Mouse (Mus musculus) layer of hippocampus, adult 2 months (tissue): ENCODE measurements around the gene Pak6. TPM values are rescaled to one million over a fixed set of nuclear protein-coding genes. Genes with fewer than 3 reads are reported as not detected.
"Not testable (repeated sequence)": the region's sequence is repeated elsewhere in the genome, so short reads cannot be mapped to it uniquely, and the experiment has no call there.

Source experiments
- DNase-seq, 2 experiments: peaks; one replicate each; pipeline ENCODE4 v3.0.0; 2022; ENCODE audit warnings: low spot score in 2 of 2
- H3K27ac ChIP-seq: fragments of 200-600 bp; 2 replicates; pipeline ENCODE4 v1.8.1; 2022
- H3K4me3 ChIP-seq: fragments of 200-600 bp; 2 replicates; pipeline ENCODE4 v1.8.1; 2022; ENCODE audit warnings: mild to moderate bottlenecking
- CTCF ChIP-seq: fragments of 200-600 bp; conservative IDR thresholded peaks from 2 replicates; pipeline ENCODE4 v1.8.1; 2022; ENCODE audit warnings: antibody characterized with exemption, mild to moderate bottlenecking, moderate library complexity
- long read RNA-seq, 2 experiments: library from polyadenylated mRNA; stranded (forward); transcript quantifications; one replicate each; pipeline ENCODE4 v2.0.0; 2021; ENCODE audit warnings: borderline mapping rate in 2 of 2
- total RNA-seq, 2 experiments: library from RNA; stranded (reverse); gene quantifications; 2 replicates each; pipeline ENCODE4 v1.2.3; 2021

The Pak6 gene
- total RNA-seq = 10 to 100 TPM; 57.5 to 65.7 TPM
- long read RNA-seq, experiment 1, partial matches to known transcripts = 27 of 69 reads
- long read RNA-seq, experiment 1, other reads (novel, unspliced or antisense) = 42 of 69 reads
- long read RNA-seq, experiment 2, partial matches to known transcripts = 43 of 88 reads
- long read RNA-seq, experiment 2, other reads (novel, unspliced or antisense) = 44 of 88 reads

- DNase-seq = peak; percentile 78
- H3K27ac ChIP-seq = peak within 1 kb of the TSS; percentile 94
- peak within 1 kb of the TSS; percentile 65 for H3K4me3 ChIP-seq
- no peak for TF ChIP-seq CTCF
Observed at GRCm38 (mm10) chr2:118662902-118663803, at the start of gene Pak6. Gene Pak6 (plus strand): TSS chr2:118663303.

- Histone ChIP-seq H3K27ac (no peak overlapping the region), H3K4me3 (no peak overlapping the region)
- no peak for TF ChIP-seq CTCF
- no peak for DNase-seq
Observed at GRCm38 (mm10) chr2:118618013-118618412, 45.1 kb upstream of the Pak6 start.

- H3K27ac ChIP-seq = no peak overlapping the region
- TF ChIP-seq CTCF = no peak
- H3K4me3 ChIP-seq = no peak overlapping the region
- no peak for DNase-seq
Observed at GRCm38 (mm10) chr2:118620101-118620500, 43.0 kb upstream of the Pak6 start.

- TF ChIP-seq CTCF = no peak
- DNase-seq = no peak
- Histone ChIP-seq H3K4me3 (no peak overlapping the region), H3K27ac (no peak overlapping the region)
Observed at GRCm38 (mm10) chr2:118620608-118621007, 42.5 kb upstream of the Pak6 start.

GRCm38 (mm10) chr2:118629276-118629675 lies 33.8 kb upstream of the Pak6 start:
- Histone ChIP-seq H3K4me3 (no peak overlapping the region), H3K27ac (peak overlapping the region; percentile 75)
- no peak for TF ChIP-seq CTCF
- DNase-seq = peak; percentile 31 to 60

- no peak for TF ChIP-seq CTCF
Observed at GRCm38 (mm10) chr2:118633441-118633840, 29.7 kb upstream of the Pak6 start.

GRCm38 (mm10) chr2:118637258-118637657 lies 25.8 kb upstream of the Pak6 start:
- Histone ChIP-seq H3K4me3 (no peak overlapping the region), H3K27ac (no peak overlapping the region)
- DNase-seq = no peak
- TF ChIP-seq CTCF = no peak

More at GRCm38 (mm10) chr2:118633441-118633840, 29.7 kb upstream of the Pak6 start:
- H3K4me3 ChIP-seq = no peak overlapping the region
- H3K27ac ChIP-seq = no peak overlapping the region
- DNase-seq = no peak

- Histone ChIP-seq H3K27ac (no peak overlapping the region), H3K4me3 (no peak overlapping the region)
- DNase-seq = peak; percentile 54 to 79
- TF ChIP-seq CTCF = peak; percentile 98
Observed at GRCm38 (mm10) chr2:118637888-118638526, 25.1 kb upstream of the Pak6 start.

- Histone ChIP-seq H3K4me3 (no peak overlapping the region), H3K27ac (no peak overlapping the region)
- TF ChIP-seq CTCF = no peak
- DNase-seq = no peak
Observed at GRCm38 (mm10) chr2:118638686-118639085, 24.4 kb upstream of the Pak6 start.

GRCm38 (mm10) chr2:118641147-118641546 lies 22.0 kb upstream of the Pak6 start:
- Histone ChIP-seq H3K27ac (no peak overlapping the region), H3K4me3 (no peak overlapping the region)
- DNase-seq = no peak
- no peak for TF ChIP-seq CTCF

- DNase-seq = no peak
- Histone ChIP-seq H3K4me3 (no peak overlapping the region), H3K27ac (no peak overlapping the region)
- TF ChIP-seq CTCF = no peak
Observed at GRCm38 (mm10) chr2:118642431-118642830, 20.7 kb upstream of the Pak6 start.

GRCm38 (mm10) chr2:118642942-118643341 lies 20.2 kb upstream of the Pak6 start:
- TF ChIP-seq CTCF = no peak
- H3K27ac ChIP-seq = no peak overlapping the region
- H3K4me3 ChIP-seq = no peak overlapping the region
- no peak for DNase-seq

GRCm38 (mm10) chr2:118646665-118647064 lies 16.4 kb upstream of the Pak6 start:
- H3K27ac ChIP-seq = no peak overlapping the region; the same call in 1 of the 2 replicates
- TF ChIP-seq CTCF = no peak
- DNase-seq = no peak
- no peak overlapping the region for H3K4me3 ChIP-seq

GRCm38 (mm10) chr2:118650697-118651096 lies 12.4 kb upstream of the Pak6 start:
- DNase-seq, H3K27ac ChIP-seq, H3K4me3 ChIP-seq: not testable (repeated sequence)
